Mouse (Mus musculus): ENCODE measurements around the gene Gpt2.

The Gpt2 gene

DNA sequence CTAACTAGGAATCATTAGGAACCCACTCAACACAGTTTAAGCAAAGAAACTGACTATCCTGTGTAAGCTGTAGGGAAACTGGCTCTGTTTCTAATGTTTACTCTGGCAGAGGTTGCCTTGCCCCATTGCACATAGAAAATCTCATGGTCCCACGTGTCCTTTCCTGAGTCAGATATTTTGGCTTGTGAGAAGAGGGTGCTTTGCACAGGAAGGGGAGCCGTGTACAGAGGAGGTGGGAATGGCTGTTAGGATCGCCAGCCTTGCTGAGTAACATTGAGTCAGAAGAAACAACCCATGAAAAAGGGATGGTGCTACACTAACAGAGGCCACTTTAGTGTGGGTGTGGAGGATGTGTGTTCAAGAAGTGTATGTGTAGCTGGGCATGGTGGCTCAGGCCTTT, 36.6 kb downstream of the Gpt2 start:
- DNase-seq (ENCODE audit: low spot score) = no peak

- DNase-seq (ENCODE audit: low spot score) = no peak
Observed at GRCm38 (mm10) chr8:85530717-85531116, 38.3 kb downstream of the Gpt2 start.

- no peak for DNase-seq (ENCODE audit: low spot score)
Observed at GRCm38 (mm10) chr8:85531471-85531870, 39.1 kb downstream of the Gpt2 start.

- no peak for DNase-seq (ENCODE audit: low spot score)
Observed at GRCm38 (mm10) chr8:85532843-85533242, 40.5 kb downstream of the Gpt2 start.

- no peak for DNase-seq (ENCODE audit: low spot score)
Observed at GRCm38 (mm10) chr8:85533434-85533833, 41.1 kb downstream of the Gpt2 start.

DNA sequence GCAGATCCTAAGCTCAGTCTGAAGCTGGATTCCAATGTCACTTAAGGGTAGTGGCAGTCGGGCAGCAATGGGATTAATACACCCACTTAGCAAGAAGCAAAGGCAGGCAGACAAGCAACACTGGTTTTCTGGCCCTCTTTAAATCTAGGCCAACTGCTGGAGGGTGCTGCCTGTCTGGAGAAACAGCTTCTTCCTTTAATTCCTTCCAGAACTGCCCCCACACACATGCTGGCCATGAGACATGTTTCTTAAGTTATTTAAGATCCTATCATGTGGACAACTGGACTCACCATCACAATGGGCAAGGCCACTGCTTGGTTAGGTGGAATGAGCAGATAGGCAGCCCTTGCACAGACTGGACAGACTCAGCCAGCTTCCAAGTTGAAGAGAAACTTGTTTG, 41.8 kb downstream of the Gpt2 start:
- DNase-seq (ENCODE audit: low spot score) = no peak

GRCm38 (mm10) chr8:85536332-85536731, 44.0 kb downstream of the Gpt2 start:
- no peak for DNase-seq (ENCODE audit: low spot score)

GRCm38 (mm10) chr8:85551934-85552333, 59.6 kb downstream of the Gpt2 start:
- DNase-seq (ENCODE audit: low spot score) = no peak

DNA sequence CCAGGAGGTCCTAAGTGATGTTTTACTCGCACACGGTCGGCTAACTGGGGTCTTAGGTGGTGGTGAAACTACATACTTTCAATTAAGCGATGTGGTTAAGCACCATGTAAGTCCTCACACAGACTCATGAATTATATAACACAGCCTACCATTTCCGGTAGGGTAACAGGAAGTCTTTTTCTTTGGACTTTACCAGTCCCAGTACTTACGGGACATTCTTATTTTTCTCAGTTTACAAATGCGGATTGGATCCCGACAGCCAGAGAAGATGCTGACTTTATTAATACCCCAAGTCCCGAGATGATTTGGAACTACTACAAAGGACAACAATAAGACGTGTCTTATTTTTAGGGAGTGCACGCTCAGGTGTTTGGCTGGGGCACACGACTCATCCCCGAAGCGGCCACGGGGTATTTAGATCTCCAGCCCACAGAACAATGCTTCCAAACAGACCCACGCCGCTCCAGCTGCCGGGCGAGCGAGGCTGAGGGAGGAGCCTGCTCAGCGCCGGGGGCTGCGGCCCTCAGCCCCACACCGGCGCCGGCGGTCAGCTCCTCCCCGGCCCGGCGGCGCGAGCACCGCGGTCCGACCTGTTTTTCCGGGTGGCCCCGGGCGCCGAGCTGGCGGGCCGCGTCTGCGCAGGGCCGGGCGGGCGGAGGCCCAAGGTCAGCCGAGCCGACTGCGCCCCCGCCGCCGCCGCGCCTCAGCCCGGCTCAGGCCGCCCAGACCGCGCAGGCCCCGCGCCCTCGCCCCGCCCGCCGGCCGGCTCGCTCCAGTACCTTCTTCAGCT, 62.2 kb downstream of the Gpt2 start:
- DNase-seq (ENCODE audit: low spot score) = no peak

GRCm38 (mm10) chr8:85555181-85556145, 63.1 kb downstream of the Gpt2 start, which contains the start of gene Dnaja2:
TSS of gene Dnaja2 (minus strand) at chr8:85555344.
- DNase-seq (ENCODE audit: low spot score) = peak; percentile 90

DNA sequence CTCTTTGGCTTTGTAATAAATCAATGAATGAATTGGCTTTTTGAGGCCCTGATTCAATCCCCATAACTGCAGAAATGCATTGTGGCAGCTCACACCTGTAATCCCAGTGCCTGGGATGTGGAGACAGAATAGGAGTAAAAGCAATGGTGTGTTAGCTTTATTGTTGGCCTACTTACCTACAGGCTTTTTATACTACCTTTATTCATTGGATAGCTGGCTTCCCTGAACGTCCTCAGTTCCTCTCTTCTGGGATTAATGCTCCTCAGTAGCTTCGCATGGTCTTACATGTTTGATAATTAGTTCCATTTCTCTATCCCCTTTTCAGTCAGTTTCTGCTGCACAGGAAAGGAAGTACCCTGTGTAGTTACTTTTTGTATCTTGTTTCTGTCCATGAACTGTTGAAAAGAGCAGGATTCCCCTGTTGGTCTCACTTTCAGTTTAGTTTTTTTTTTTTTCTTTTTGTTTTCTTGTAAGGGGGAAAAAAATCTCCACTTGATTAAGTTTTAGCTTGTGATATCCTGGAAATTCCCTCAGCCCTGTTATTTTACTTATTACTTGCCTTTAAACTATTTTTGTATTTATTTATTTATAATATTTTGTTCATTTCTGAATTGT, 64.7 kb downstream of the Gpt2 start:
- no peak for DNase-seq (ENCODE audit: low spot score)

- DNase-seq (ENCODE audit: low spot score) = no peak
Observed at GRCm38 (mm10) chr8:85557601-85557986, 65.2 kb downstream of the Gpt2 start.

- DNase-seq (ENCODE audit: low spot score) = no peak
Observed at GRCm38 (mm10) chr8:85559201-85559600, 66.8 kb downstream of the Gpt2 start.

- no peak for DNase-seq (ENCODE audit: low spot score)
Observed at GRCm38 (mm10) chr8:85559966-85560365, 67.6 kb downstream of the Gpt2 start.

- no peak for DNase-seq (ENCODE audit: low spot score)
Observed at GRCm38 (mm10) chr8:85563336-85563735, 71.0 kb downstream of the Gpt2 start.

GRCm38 (mm10) chr8:85565186-85565585, 72.8 kb downstream of the Gpt2 start:
- no peak for DNase-seq (ENCODE audit: low spot score)

GRCm38 (mm10) chr8:85567801-85568200, 75.4 kb downstream of the Gpt2 start:
- peak; percentile 17 for DNase-seq (ENCODE audit: low spot score)

GRCm38 (mm10) chr8:85570466-85570865, 78.1 kb downstream of the Gpt2 start:
- DNase-seq (ENCODE audit: low spot score) = no peak

GRCm38 (mm10) chr8:85573972-85574496, 81.7 kb downstream of the Gpt2 start:
- no peak for DNase-seq (ENCODE audit: low spot score)

Data from yolk sac, embryonic 10.5 days (tissue).